Mouse (Mus musculus) G1E-ER4 (cell line): ENCODE measurements around the gene Prdm12. TPM values are rescaled to one million over a fixed set of nuclear protein-coding genes. Genes with fewer than 3 reads are reported as not detected.

ENCODE experiments used
- GATA1 ChIP-seq: IDR thresholded peaks from one replicate; pipeline ENCODE4 v1.8.0; 2012; ENCODE audit warnings: low read length, inconsistent platforms
- polyA plus RNA-seq: library from polyadenylated mRNA; stranded (reverse); fragments of >175 nt; gene quantifications from 2 replicates; pipeline ENCODE4 v1.2.3, GENCODE M21; 2012

The Prdm12 gene
- not detected in 2 replicates for polyA plus RNA-seq

DNA sequence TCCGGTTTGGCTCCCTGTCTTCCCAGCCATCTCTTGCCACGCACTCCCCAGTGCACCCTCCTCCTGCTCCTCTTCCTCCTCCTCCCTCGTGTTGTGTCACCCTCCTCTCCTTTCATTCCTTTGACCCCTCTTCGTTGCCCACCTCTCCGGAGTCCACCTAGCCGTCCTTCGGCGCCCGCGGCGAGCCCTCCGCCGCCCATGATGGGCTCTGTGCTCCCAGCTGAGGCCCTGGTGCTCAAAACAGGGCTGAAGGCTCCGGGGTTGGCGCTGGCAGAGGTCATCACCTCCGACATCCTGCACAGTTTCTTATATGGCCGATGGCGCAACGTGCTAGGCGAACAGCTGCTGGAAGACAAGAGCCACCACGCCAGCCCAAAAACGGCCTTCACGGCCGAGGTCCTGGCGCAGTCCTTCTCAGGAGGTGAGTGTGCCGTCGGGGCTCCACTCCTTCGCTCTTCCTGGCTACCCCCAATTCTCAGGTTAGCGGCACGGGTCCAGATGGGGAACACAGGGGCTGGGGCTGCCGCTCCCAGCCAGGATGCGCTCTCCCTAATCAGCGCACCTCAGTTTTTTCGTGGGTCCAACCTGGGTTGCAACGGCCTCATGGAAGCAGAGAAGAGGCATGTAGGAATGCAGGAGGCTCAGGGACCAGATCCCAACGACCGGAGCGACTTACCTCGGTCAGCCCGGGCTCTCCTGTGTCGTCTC, at the start of gene Prdm12:
Gene Prdm12, plus strand, starts transcription at position 137 of the 708 bp plus-strand sequence.
- TF ChIP-seq GATA1 = no peak

DNA sequence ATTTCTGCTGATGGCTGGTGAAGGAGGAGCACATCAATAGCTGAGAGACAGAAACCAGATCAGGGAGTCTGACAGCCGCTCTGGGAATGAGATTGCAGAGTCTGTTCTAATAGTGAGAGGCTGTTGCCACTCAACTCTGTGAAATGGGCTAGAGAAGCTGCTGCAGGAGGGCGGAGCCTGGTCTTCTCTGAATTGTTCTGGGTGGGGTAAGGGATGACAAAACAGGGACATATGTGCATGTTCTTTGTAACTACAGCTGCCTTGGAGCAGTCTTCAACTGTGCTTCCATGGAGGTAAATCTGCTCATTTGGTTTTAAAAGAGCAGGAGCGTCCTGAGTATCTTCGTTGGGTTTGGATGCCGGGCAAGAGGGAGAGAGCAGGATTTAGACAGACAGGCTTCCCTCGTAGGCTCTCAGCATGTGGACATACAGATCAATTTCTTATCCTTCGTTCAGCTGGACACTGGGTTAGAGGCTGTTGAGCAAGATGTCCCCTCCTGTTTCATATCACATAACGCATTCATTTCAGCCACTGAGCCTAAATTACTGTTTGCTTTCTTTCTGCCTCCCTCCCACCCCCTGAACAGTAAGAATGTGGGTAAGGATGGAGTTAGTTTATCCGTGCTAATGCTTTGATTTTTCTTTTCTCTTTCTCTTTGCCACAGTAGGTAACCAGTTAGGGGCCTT, 47.9 kb upstream of the Prdm12 start:
- no peak for TF ChIP-seq GATA1

DNA sequence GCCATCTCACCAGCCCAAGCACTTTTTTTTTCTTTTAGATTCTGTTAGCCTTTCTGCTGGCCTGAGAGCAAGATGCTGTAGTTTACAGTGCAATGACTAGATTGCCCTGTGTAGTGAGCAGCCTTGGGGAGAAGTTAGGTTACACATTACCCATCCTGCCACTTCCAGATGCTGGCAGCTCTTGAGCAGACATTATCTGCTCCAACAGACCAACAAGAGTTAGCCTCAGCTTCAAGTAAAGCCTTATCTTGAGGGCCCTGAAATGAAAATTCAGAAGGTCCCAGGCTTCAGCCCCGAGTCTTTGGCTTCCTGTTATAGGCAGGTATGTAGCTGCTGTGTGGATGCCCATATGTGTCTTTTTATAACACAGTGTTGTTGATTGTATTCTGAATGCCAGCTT, 32.3 kb upstream of the Prdm12 start:
- TF ChIP-seq GATA1 = no peak

DNA sequence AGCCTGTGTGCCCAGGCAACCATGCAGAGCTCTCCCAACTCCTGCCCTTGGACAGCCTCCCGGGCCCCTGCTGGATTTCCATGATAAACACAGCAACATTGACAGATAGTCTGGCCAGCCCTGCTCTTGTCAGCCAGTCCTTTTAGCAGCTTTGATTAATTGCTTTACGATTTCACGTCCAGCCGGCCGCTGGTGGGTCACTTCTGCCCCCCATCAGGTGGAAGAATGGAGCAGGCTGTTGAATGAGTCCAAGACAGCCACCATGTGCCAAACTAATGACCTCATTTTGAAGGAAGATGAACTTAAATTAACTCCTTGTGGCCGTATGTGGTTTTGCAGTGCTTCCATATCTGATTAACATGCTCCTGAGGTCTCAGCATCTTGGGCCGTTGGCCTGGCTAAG, 30.0 kb upstream of the Prdm12 start:
- TF ChIP-seq GATA1 = no peak

DNA sequence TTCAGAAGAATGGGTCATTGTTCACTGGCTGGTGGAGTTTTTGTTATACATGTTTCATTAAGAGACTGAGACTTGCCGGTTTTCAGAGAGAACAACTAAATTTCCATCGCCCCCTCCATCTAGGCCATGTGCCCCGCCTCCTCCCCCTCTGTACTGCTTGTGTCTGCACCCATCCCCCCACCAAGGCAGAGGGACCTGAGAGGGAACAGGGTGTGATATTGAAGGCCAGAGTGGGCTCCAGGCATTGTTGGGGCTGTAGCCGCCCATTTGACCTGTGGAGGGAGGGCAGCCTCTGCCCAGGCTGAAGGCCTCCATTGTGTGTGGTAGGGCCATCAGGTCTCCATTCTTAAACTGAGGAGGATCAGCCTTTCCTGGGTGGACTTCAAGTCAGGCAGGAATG, 28.9 kb upstream of the Prdm12 start:
- no peak for TF ChIP-seq GATA1

DNA sequence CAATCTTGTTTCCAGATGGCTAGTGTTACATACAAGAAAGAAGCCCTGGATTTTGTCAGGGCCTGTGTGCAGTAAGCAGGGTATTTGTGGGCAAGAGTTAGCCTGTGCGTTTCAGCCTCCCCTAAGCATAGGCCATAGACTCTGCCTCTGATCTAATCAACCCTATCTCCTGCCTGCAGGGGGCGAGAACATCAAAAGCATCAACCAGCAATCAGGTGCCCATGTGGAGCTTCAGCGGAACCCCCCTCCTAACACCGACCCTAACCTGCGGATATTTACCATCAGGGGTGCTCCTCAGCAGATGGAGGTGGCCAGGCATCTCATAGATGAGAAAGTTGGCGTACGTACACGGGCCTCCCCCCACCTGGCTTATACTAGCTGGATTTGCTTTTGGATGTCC, 28.4 kb upstream of the Prdm12 start:
- no peak for TF ChIP-seq GATA1

DNA sequence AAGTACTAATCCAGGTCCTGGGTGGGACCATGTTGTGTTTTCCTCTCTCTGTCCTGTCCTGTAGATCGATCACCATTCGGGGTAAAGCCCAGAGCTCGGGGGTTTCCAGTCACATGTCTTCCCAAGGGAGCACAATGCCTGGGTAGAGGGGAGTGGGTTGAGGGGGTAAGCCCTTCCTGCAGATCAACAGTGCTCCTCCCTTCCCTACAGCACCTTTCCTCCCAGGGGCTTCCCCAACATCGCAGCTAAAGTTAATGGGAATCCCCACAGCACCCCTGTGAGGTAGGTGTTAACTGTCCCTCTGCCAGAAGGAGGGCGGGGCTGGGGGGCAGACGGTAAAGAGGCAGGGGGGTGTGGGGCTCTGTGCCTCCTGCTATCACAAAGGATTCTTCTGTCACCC, 27.2 kb upstream of the Prdm12 start:
- TF ChIP-seq GATA1 = no peak

DNA sequence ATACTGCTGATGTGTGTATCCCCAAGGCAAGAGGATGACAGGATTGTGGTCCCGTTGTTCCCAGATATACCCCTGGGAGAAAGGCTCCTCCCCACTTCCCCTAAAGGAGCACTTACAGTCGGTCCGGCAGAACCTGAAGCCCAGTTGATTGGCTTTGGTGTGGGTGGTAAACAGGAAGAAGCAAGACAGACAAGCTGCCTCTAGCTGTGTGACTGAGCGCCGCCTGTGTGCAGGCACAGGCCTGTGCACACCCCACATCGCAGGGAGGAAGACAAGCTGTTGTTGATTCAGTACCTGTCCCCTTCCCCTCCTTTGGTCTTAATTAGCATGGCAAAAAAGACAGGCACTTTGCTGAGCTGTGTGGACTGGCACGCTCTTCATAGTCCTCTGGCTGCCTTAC, 26.1 kb upstream of the Prdm12 start:
- no peak for TF ChIP-seq GATA1

DNA sequence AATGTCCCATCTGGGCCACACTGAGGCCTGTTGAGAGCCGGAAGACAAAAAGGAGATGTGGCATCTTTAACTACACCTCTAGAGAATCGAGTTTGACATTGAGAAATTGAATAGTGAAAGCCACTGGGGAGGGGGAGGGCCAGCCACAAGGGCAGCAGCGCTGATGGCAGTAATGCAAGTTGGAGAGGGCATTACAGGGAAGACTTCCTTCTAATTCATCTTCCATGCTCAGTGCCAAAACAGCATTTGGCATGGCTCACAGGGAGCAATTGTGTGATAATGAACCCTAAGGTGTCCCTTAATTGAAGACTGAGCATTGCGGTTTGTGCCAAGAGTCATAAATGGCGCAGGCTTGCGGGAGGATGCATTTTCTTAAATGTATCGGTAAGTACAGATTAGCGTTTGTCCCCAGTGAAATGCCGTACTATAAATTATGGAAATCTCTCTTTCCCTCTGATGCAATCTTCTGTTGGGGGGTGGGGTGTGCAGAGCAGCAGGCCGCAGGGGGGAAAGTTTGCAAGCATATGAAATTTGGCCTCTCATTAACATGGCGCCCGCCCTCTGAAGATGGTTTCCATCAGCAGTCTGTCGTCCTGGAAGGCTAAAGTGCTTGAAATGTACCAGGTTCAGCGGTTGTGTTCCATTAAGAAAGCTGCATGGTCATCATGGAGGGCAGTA, 21.2 kb upstream of the Prdm12 start:
- TF ChIP-seq GATA1 = no peak

DNA sequence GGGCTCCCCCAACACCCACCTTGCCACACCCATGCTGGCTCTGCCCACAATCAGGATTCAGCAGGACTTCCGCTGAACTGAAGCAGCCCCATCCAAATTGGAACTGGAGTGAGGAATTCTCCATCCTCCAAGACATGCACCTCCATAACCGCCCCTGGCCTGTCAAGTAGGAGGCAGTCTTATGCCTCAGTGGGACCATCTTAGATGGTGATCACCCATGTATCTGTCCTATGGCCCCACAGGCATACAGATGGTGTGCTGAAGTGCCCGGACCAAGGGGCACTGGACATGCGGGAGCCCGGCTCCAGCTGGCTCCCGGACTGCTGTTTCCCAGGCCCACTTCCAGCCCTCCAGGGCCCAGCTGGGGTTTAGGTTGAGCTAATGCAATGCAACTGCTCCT, 20.6 kb upstream of the Prdm12 start:
- no peak for TF ChIP-seq GATA1

DNA sequence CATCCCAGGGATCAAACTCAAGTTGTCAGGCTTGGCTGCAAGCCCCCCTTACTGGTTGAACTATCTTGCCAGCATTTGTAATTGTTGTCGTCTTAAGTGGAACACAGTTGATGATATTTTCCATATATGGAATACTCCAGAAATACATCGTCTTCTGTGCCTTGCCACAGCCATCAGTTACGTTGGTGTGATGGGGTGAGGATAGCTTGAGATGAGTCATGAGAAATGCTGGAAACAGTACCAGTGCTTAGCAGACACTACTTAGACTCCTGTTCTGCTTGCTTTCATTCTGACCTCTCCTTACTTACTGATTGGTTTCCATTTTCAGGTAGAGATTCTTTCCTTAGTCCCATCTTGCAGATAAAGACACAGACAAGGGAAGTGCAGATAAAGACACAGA, 6.3 kb upstream of the Prdm12 start:
- no peak for TF ChIP-seq GATA1

DNA sequence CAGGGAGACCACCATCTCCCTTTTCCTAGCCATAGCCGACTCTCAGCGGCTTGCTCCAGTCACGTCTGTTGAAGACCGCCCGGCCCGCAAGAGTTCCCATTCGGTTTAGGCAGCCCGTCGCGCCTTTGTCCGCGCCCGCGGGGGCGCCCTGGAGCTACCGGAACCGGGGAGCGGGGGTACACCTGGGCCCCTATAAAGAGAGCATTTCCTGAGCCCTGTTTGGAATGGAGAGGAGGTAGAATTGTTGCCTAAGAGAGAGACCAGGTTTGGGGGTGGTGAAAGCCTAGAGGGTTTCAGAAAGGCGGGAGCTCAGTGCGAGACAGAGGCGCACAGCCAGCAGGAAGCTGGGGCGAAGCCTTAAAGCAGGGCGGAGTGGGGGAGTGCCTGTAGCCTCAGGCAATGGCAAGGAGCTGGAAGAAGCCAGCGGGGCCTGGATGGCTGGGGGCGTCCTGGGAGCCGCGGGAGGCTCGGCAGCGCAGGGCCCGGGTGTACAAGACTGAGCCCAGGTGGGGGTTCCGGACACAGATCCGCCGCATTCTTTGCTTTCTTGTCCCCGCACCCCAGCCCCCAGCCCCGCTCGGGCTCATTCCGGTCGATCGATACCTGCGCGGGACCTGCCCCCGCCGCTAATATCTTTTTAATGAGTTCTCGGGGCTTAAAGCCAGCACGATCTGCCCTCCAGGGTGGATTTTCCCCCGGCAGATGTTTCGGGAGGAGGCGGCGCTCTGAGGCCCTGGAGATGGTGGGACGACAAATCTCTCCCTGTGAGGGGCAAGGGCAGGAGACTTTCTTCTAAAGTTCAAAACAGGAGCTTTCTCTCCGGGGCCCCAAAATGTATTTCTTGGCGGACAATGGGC, 4.3 kb upstream of the Prdm12 start:
- no peak for TF ChIP-seq GATA1

DNA sequence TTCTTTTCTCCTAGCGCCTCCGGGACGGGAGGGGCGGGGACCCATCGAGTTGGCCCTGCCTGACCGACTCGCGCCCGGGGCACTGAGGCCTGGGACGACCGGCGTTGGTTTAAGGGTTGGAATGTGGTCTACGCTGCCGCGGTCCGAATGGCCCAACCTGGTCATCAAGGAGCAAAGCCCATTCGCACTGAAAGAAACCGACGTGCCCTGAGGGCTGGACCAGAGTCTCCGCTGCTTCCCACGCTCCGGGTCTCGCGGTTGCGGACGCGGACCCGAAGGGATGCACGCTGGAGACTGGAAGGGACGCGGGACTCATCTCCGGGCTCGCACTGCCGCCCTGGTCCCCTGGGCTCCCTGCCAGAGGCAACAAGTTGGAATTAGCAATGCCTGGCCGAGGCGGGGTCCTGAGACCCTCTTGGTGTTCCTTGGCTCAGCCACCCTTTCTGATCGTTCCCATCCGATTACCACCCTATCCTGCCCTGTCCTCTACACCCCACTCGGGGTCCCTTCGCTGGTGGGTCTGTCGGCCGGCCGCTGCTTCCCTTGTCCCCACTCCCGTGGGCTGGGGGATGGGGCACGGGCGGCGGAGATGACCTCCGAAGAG, 3.6 kb upstream of the Prdm12 start:
- TF ChIP-seq GATA1 = no peak

DNA sequence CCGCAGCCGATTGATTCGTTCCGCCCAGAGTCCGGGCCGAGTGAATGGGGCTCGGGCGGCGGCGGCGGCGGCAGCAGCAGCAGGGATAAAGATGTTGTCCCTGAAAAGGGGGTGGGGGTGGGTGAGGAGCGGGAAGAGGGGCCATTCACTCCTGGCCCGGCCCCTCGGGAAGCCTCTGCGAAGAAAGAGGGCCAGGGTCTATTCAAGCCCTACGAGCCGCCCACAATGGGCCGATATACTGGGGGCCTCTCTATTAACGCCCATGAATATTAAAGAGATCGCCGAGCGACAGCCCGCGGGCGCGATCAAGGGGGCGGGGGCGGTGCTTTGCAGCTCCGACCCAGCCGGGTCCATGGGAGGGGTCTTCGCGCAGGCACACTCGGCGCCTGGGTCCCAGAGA, 3.1 kb upstream of the Prdm12 start:
- no peak for TF ChIP-seq GATA1

DNA sequence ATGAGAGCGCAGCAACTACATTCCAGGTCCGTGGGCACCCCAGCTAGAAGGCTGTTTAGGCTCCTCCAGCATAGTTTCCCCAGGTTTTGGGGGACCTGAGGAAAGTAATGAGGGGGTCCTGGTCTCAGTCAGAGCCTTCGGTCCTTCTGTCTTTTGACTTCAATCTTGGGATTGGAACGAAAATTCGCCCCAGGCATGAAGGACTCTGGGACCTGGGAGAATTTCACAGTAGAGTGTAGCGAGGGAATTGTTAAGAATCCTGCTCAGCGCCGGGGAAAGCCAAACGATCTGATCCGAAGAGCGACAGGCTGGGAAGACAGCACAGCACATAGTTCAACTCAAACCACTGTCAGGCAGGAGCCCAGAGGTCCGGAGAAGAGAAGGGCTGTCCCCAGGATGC, 2.5 kb upstream of the Prdm12 start:
- TF ChIP-seq GATA1 = no peak
